Mouse (Mus musculus): ENCODE data around the gene Tmem253.

- TF ChIP-seq POLR2A (IDR thresholded peaks at IDR 0.05; ENCODE audit: insufficient read depth, low read length) (no peak), CTCF (IDR thresholded peaks at IDR 0.05; ENCODE audit: low read depth, low read length) (peak; percentile 99), EP300 (IDR thresholded peaks at IDR 0.05; ENCODE audit: insufficient read depth, low read depth, low read length) (peak; percentile 50; the same call in 1 of the 2 replicates)
Observed at GRCm38 (mm10) chr14:52008321-52009203, 6.9 kb upstream of the Tmem253 start.
